Mouse (Mus musculus) cortical plate, adult 2 months (tissue): ENCODE results near the gene Mbl1.

Experiments
- CTCF ChIP-seq: fragments of 200-500 bp; IDR thresholded peaks from 2 replicates; pipeline ENCODE4 v1.5.1; 2011; ENCODE audit warnings: mild to moderate bottlenecking, control low read depth, low read length; ENCODE audit not compliant: insufficient read depth; ENCODE audit errors: extremely low read depth
- POLR2A ChIP-seq: fragments of 200-500 bp; IDR thresholded peaks from 2 replicates; pipeline ENCODE4 v1.6.1; 2011; ENCODE audit warnings: mild to moderate bottlenecking, low read length, control low read depth; ENCODE audit not compliant: insufficient read depth; ENCODE audit errors: extremely low read depth

GRCm38 (mm10) chr14:41151220-41151898, at the start of gene Mbl1:
- TF ChIP-seq CTCF (no peak), POLR2A (no peak)
